Mouse (Mus musculus) heart, postnatal 10 days (tissue): Measurements from ENCODE around the gene Exoc3l. TPM values are rescaled to one million over a fixed set of nuclear protein-coding genes. Genes with fewer than 3 reads are reported as not detected.
A peak's percentile ranks its signal among the peaks of the same experiment; 100 is the strongest.

Experiments
- DNase-seq, 2 experiments: peaks; one replicate each; pipeline ENCODE4 v3.0.0; 2021
- intact Hi-C: fragments of 180-260 bp; cut with DNase I; formaldehyde crosslinking; loops from one replicate; pipeline ENCODE4 v1.15.1; 2025
- total RNA-seq, 2 experiments: library from RNA; stranded (reverse); gene quantifications; 2 replicates each; pipeline ENCODE4 v1.2.3; 2021

Gene Exoc3l
- 10 to 100 TPM; 11.6 to 13.6 TPM for total RNA-seq

DNA sequence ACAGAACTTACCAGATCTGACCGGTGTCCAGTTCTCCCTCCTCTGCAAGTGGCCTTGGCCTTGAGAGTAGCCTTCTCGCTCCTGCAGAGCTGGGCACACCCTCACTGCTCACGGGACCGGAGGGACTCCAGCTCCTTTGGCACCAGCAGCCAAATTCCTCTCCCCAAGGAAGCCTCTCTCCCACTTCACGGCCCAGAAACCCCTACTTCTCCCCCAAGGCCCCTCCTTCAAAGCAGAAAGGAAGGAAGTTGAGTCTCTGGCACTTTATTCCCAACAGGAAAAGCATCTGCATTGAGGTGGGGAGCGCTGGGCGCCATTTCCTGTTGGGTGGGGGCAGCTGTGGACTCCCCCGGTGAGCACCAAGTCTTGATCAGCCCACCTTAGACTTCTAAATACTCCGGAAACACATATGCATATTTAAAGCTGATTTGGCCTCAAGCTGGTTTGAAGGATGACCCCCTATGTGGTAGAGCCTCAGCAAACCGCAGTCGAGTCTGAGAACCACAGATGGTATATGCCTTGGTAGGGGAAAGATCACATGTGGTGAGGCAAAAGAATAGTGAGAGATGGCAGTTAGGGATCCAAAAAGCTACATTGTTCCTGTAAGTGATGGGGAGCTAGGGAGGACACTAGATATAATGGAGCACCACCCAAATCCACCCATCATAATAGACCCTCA lies at the start of gene Exoc3l:
TSS of gene Exoc3l (minus strand) at position 207 of the 679 bp plus-strand sequence.
- peak in 1 of 2 experiments; percentile 43 for DNase-seq
- intact Hi-C loops, result no loop called here

DNA sequence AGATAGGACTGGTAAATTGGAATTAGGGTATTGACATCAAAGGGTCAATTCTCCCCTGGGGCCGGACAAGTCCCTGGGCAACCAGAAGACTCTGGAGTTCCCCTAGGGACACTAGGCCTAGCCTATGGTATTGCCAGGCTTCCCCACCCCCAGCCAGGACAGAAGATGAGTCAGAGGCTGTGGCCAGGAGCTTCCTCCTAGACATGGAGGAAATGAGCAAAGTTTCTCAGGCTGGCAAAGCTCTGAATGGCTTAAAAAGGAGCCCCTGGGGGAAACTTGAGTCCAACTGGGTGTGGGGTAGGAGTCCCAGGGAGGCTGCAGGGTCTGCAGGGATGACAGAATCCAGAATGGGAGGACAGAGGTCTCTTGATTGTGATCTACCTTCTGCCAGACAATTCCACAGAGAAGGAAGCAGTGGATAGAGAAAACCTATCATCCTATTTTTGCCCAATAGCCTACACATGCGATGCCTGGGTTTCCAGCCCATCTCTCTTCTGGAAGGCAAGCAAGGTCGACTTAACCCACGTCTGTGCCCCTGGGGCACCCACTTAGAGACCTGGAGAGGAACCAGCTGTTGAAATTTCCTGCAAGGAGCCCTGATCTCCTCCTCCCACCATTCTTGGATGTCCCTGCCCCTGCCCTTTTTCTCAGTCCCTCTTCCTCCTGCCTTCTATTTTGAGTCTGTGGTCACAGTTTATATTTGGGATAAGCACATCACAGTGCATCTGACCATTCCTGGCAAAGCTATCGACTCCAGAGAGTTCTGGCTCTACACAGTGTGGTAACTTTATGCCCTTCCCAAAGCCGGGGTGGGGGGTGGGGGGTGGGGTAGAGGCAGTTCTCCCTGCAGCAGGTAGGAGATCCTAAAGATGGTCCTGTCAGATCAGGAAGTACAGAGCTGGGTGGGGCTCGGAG lies 49.4 kb upstream of the Exoc3l start:
- peak; percentile 37 to 51 for DNase-seq
- intact Hi-C loops, result no loop called here

DNA sequence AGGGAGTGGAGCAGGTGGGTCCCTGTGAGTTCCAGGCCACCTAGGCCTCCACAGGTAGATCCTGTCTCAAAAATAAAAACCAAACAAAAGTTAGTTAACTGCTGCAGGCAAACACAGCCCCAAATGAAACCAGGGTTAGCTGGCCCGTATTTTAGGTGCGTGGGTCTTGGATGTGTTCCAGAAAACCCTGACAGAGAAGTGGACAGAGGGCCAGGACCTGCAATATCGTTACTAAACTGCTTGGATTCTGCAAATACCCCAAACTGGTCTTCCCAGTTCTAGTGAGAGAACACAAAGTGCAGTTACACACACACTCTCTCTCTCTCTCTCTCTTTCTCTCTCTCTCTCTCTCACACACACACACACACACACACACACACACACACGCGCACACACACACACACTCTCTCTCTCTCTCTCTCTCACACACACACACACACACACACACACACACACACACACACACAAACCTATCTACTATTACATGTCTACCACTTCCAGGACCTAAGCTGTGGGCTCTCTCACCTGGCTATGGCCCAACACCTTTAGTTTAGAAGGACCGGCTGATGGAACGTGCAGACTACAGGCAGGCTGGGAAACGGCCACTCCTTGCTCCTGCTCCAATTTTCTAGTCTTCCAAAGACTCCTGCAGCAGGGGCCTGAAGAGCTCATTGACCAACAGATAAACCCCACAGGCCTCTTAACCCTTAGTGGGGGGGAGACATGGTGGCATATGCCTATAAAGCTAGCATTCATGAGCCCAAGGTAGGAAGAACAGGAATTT lies 48.1 kb upstream of the Exoc3l start:
- DNase-seq, result no peak
- intact Hi-C loops, result no loop called here

- intact Hi-C loops, result no loop called here
Measured at GRCm38 (mm10) chr8:105342768-105343167, 46.9 kb upstream of the Exoc3l start.

DNA sequence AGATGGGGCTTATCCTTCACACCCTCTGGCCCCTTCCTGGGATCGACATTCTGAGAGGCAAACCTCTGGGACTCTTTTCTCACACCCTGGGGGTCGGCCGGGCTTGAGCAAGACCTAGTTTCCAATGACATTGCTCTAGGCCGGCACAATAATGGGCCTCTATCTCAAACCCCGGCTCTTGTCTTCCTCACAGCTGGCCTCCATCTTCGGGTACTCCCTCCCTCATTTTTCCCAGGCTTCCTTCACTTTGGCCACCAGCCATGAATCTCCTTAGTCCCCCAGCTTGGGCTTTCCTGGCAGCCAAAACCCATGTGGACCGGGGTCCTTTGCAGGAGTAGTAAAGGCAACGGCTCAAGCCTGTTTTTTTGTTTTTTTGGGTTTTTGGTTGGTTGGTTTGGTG lies 45.5 kb upstream of the Exoc3l start:
- intact Hi-C loops, result no loop called here
- peak in 1 of 2 experiments; percentile 38 for DNase-seq

More at GRCm38 (mm10) chr8:105342768-105343167, 46.9 kb upstream of the Exoc3l start:
- DNase-seq, result no peak

DNA sequence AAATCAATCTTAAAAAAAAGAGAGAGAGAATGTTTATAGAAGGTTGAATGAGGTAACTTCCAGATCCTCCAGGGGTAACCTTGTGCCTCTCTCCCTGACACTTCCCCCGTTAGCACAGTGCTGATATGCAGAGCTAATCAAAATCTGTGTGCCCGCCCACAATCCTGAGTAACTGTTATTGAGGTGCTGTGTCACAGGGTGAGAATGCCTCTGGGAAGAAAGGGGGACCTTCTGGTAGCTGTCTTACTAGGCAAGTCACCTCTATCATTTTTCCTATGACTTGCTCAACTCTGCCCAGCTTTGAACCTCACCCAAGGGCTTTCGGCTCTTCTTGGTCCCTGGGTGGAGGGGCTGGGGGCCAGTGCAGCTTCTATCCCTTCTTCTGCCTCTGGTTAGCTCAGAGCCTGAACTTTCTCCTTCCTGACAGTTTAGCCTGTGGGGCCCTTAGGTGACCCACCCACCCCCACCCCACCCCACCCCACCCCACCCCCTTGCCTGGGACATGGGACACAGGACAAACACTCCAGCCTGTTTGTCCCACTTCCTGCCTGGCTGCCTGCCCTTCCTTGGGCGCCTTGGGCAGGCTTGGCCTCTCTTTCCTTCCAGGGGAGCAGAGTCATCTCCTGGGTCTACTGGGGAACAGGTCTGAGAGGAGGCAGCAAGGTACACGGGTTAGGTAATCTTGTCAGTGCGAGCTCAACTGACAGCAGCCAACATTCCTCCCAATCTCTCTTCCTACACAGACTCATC lies 44.2 kb upstream of the Exoc3l start:
- peak in 1 of 2 experiments; percentile 28 for DNase-seq
- intact Hi-C loops, result no loop called here

- DNase-seq, result no peak
- intact Hi-C loops, result no loop called here
Measured at GRCm38 (mm10) chr8:105338992-105339391, 43.1 kb upstream of the Exoc3l start.

- intact Hi-C loops, result no loop called here
- no peak for DNase-seq
Measured at GRCm38 (mm10) chr8:105336373-105337130, 40.7 kb upstream of the Exoc3l start.

GRCm38 (mm10) chr8:105332523-105332922 lies 36.6 kb upstream of the Exoc3l start:
- DNase-seq, result no peak
- intact Hi-C loops, result no loop called here

- intact Hi-C loops, result no loop called here
- DNase-seq, result no peak
Measured at GRCm38 (mm10) chr8:105331931-105332330, 36.0 kb upstream of the Exoc3l start.

GRCm38 (mm10) chr8:105331469-105331868 lies 35.6 kb upstream of the Exoc3l start:
- DNase-seq, result no peak
- intact Hi-C loops, result no loop called here

- intact Hi-C loops, result no loop called here
- DNase-seq, result no peak
Measured at GRCm38 (mm10) chr8:105330325-105330724, 34.4 kb upstream of the Exoc3l start.

- no peak for DNase-seq
- intact Hi-C loops, result loop anchor here (2.0 kb wide), 1 partner anchor 20 kb away; the partner anchor contains the start of gene Fhod1
Measured at GRCm38 (mm10) chr8:105326968-105327367, 31.1 kb upstream of the Exoc3l start.

DNA sequence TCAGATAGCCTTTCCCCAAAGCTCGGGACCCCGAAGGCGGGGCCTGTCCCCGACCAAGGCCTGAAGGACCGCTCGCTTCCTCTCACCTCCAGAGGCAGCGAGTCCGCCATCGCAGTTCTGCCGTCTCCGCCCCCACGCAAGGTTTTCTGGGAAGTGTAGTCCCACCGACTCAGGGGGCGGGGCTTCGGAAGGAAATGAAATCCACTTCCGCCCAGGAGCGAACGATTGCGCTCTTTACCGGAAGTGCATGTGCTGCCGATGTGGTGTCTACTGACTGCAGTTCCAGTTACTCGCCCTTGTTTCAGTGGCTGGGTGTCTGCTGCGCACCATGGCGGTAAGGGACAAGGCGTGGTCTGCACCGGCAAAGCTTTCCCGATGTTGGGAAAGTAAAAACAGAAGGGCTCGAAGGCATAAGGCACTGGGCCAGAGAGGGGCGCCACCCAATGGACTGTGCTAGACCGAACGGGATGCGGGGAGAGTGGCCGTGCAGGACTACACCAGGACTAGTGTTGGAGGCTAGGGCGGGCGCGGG lies 30.3 kb upstream of the Exoc3l start, which contains the start of the genes Lrrc29 and Tmem208:
TSS of gene Lrrc29 (minus strand) at position 138 of the 532 bp plus-strand sequence.
TSS of gene Tmem208 (plus strand) at position 214 of the 532 bp plus-strand sequence.
- peak; percentile 98 for DNase-seq
- intact Hi-C loops, result loop anchor here (2.0 kb wide), 1 partner anchor 21 kb away; the partner anchor contains the start of gene Fhod1

GRCm38 (mm10) chr8:105325641-105326093 lies 29.8 kb upstream of the Exoc3l start:
- DNase-seq, result no peak
- intact Hi-C loops, result loop anchor here (2.0 kb wide), 2 partner anchors 21 to 27 kb away; partner anchors contain the start of gene Fhod1

DNA sequence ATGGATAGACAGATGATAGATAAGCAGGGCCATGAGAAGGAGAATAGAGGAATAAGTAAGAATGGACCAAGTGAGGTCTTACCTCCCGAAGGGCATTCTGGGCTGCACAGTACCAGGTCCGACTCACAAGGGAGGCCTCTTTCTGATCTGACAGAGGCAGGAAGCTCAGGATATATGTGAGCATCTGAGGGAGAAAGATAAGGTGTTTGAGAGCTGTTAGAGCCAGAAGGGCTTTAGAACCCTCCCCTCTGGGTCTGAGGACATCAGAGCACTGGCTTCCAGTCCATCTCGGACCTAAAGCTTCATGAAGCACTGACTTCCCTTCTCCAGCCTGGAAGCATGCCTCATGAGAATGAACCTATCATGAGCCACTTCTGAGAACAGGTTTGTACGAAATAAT lies 27.3 kb upstream of the Exoc3l start:
- no peak for DNase-seq
- intact Hi-C loops, result no loop called here

DNA sequence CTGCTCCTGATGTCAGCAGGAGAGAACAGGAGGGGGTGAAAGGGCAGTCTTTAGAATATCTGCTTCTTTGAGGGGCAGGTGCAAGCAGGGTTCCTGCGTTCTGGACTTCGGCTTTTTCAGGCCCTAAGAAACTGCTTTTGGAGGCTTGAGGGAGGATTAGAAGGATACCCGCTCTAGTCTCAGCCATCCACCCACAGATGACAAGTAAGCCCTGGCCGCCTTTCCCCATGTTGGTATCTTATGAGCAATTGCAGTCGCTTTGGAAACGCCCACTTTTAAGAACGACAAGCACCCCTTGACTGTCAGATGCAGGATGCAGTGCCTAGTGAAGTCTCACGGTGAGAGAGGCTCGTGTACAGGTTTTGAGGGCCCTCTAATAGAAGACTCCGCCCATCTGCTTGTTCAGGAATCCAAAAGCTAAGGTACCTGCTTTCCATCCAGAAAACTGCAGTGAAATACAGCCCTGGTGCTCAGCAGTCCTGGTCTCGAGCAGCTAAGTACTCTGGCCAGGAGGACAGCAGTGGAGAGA lies 22.8 kb upstream of the Exoc3l start:
- DNase-seq, result no peak
- intact Hi-C loops, result no loop called here

- intact Hi-C loops, result no loop called here
- no peak for DNase-seq
Measured at GRCm38 (mm10) chr8:105317941-105318340, 22.0 kb upstream of the Exoc3l start.
